Mouse (Mus musculus) lung, postnatal 0 days (tissue): Measurements from ENCODE around the gene Fbxo10.

Experiments
- CTCF ChIP-seq: IDR thresholded peaks from 2 replicates; pipeline ENCODE4 v1.5.1; 2016; ENCODE audit warnings: antibody characterized with exemption, mild to moderate bottlenecking
- EP300 ChIP-seq: IDR thresholded peaks from 2 replicates; pipeline ENCODE4 v1.6.1; 2016; ENCODE audit warnings: antibody characterized with exemption, mild to moderate bottlenecking, control low read depth

- TF ChIP-seq CTCF: no peak
- TF ChIP-seq EP300: no peak
Observed at GRCm38 (mm10) chr4:45083487-45083886, 917 bp downstream of the Fbxo10 start.
